Mouse (Mus musculus): ENCODE measurements around the gene Ifnar1. TPM values are rescaled to one million over a fixed set of nuclear protein-coding genes. Genes with fewer than 3 reads are reported as not detected.
"Not testable (repeated sequence)": the region's sequence is repeated elsewhere in the genome, so short reads cannot be mapped to it uniquely, and the experiment has no call there.

The Ifnar1 gene
- polyA plus RNA-seq (2015; fragmentation: Nextera tagmentation; extraction: Ambion mirVana), result 30.2 and 40.9 TPM in 2 replicates

DNA sequence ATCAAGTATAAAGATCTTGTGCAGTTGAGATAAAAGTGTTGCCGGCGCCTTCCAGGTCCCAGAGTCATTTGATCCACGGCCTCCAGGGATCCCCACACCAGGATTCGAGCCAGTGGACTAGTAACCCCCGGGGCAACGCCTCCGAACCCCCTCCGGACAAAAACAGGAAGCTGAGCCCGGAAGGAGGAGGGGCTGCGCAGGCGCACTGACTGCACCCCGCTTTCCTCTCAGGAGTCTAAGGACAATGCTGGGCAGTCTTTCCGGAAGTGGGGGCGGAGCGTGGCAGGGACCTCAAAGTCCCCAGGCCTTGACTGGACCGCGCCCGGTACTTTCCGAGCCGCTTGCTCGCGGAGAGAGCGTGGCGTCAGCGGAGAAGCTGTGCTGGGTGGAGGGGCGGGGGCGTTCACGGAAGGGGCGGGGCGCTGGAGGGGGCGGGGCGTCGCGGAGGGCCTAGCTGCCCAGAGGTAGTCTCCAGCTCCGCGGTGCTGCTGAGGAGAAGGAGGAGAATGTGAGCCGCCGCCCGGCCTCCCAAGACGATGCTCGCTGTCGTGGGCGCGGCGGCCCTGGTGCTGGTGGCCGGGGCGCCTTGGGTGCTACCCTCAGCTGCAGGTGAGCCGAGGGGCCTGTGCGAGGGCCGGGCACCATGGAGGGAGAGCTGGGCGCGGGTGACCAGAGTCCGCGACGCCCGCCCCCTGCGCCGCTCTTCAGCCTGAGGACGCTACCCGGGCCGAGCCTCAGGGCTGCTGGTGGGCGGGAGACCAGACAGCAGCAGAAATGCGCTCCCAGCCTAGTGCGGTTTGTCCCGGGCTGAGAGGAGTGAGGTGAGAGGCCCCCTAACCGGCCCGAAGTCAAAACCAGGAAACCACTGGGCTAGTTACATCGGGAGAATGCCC is at the start of gene Ifnar1:
Gene Ifnar1 (plus strand): TSS at position 431 of the 893 bp plus-strand sequence.
- peak; percentile 94 for DNase-seq (ENCODE audit: low spot score)

DNA sequence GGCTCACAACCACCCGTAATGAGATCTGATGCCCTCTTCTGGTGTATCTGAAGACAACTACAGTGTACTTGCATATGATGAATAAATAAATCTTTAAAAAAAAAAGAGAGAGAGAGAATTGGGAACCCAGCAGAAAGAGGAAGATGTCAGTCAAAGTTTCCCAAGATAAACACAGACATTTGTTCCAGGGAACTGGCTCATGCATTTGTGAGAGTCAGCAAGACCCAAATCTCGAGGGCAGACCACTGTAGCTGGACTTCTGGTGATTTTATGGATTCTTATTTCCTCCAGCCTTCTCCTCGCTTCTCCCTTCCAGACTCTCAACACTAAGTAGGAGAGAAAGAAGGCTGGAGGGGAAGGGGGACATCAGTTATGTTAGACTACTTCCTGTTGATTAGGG is 47.0 kb upstream of the Ifnar1 start:
- no peak for DNase-seq (ENCODE audit: low spot score)

DNA sequence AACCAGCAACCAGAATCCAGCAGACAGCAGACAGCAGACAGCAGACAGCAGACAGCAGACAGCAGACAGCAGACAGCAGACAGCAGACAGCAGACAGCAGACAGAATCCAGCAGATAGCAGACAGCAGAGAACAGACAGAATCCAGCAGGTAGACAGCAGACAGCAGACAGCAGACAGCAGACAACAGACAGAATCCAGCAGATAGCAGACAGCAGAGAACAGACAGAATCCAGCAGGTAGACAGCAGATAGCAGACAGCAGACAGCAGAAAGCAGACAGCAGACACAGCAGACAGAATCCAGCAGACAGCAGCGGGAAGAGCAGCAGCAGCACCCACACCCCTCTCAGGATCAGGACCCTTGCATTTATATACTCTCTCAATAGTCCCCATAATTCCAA is 46.4 kb upstream of the Ifnar1 start:
- not testable (repeated sequence) for DNase-seq (ENCODE audit: low spot score)

DNA sequence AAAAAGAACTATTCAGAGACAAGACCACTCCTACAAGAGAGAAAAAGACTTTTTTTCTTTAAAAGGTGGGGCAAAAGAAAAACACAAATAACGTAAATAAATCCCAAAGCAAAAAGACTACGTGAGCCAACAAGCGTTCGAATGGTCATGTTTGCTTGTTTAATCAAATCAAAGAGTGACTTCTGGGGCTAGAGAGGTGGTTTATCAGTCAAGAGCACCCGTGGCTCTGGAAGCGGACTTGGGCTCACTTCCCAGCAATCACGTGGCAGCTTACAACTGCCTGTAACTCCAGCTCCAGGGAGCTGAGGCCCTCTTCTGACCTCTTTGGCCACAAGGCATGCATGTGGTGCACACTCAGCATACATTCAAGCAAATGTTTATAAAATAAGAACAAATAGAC is 43.7 kb upstream of the Ifnar1 start:
- DNase-seq (ENCODE audit: low spot score), result no peak

DNA sequence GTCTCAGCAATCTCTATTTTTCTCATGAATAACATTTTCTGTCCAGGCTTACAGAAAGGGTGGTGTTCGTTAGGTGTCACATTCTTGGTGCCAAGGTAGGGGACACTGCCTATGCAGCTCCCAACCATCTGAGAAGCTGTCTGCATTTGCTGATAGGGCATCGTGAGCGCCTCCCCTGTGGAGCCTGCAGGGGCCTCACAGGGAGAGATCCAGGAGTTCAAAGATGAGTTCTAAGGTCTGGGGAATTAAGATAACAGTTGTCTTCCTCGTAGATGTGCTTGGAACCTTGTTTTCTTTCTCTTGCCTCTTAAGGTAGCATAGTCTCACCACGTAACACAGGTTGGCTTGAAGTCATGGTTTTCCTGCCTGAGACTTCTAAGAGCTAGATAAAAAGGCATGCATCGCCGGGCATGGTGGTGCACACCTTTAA is 43.2 kb upstream of the Ifnar1 start:
- DNase-seq (ENCODE audit: low spot score), result peak; percentile 16

DNA sequence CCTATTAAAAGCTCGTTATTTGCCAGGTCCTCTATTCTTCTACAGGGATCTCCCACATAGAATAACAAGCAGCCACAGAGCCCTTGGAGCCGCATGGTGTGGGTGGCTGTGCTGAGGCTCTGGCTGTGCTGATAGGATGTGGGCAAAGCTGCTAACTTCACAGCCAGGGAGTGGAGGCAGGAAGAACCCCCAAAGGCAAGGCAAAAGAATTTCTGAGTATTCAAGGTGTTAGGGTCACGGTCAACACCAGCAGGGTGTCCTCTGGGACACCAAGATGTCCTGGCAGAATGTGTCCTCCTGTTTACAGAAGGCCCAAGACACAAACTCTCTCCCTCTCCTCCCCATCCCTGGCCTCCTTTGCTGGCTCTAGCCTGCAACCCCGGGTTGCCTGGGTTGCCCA is 42.6 kb upstream of the Ifnar1 start:
- DNase-seq (ENCODE audit: low spot score), result peak; percentile 73

DNA sequence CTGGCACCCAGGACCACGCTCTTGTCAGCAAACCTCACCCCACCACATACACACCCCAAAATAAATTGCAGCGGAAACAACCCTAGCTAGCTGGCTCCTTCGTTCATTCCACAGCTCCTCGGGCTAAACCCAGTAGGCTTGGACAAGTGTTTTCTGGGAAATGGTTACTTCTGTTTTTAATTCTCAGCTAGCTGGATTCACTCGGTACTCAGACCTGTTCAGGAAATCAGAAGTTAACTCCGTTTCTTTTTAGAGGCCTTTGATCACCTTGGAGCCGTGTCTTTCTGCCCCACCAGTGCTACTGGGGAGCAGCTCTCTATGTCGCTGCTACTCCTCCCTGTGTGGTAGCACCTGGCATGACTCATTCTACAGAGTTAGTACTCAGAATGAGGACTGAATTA is 41.8 kb upstream of the Ifnar1 start:
- DNase-seq (ENCODE audit: low spot score), result peak; percentile 81

DNA sequence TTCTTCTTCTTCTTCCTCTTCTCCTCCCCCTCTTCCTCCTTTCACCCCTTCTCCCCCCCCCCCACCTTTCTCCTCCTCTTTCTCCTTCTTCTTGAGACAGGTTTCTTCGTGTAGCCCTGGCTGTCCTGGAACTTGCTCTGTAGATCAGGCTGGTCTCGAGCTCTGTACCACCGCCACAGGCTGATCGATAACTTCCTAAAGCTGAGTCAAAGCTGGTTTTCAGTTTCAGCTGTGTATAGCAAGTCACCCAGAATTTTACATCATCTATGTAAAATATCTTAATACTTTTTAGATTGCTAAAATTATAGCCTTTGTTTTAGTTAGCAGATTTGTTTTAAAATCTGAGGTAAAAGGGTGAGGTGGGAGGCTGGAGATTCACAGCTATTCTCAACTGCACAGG is 40.2 kb upstream of the Ifnar1 start:
- DNase-seq (ENCODE audit: low spot score), result no peak

DNA sequence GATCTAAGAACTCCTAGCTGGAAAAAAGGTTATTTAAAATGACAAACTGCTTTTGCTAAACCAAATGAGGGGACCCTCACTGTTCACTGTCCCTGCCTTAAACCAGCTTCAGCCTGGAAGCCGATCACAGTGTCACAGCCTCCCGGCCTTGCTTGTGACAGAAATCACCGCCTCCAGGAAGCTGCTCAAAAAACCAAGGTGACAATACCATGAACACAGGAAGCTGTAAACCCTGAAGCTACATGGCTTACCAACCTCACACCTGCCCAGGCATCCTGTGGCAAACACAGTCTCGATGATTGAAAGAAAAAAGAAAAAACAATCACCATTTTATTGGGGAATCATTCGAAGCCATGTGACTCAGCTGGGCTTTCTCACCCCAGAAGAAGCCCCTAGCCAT is 39.5 kb upstream of the Ifnar1 start:
- peak; percentile 85 for DNase-seq (ENCODE audit: low spot score)

DNA sequence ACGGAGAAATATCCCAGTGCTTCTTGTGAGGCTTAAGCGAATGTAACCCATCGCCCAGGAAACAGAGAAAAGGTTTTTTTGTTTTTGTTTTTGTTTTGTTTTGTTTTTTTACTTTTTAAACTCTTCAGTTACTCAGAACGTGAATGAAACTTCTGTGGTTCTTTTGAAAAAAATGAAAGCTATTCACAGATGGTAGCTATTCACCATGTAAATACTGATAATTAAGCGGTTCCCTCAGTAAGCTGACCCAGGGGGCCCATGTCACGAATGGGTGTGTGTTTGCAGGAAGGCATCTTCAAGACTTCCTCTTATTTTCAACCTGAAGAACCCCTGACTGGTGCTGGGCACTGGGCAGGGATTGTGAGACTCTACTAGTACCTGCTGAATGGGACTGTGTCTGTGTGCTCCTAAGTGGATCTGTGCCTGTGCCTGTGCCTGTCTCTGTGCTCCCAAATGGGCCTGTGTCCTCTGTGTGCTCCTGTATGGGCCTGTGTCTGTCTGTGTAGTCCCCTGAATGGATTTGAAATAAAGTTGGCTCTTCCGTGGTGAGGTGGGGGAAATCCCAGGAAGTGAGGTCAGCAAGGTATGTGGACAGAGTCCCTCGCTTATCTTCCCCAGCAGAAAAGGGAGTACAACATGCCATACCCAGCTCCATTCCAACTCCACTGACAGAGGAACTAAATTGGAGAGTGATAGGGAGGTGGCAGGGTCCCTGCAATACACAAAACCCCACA is 38.1 kb upstream of the Ifnar1 start:
- DNase-seq (ENCODE audit: low spot score), result peak; percentile 21

DNA sequence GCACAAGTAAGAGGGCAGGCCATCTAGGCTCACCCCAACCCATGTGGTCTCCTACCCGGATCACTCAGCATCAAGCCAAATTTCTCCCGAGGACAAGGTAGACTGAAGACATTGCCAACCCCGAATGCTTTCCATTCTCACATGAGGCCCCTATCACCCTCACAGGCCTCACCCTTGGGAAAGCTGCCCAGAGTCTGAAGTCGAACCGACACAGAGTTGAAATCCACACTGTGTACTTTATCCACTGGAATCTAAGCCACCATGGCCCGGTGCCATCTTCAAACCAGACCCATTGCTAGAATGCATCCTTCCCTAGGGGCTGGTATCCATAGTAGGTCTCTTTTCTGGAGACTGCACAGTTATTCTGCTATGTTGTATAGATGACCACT is 37.5 kb upstream of the Ifnar1 start:
- DNase-seq (ENCODE audit: low spot score), result no peak

DNA sequence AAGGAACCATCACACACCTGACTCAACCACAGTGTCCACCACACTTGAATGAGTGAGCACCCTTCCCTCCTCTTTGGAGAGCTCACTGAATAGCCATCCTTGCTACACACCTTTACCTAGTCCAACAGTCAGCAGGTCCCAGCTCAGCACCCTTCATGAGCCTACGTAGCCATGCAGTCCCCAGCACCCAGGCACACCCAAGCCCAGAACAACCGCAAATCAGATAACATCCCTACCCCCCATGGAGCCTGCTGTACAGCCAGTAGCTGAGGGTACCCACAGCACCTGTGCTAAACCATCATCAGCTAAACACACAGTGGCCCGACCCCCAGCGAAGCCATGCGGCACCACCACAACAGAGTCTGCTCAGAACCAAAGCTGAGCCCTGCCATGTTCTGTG is 37.0 kb upstream of the Ifnar1 start:
- DNase-seq (ENCODE audit: low spot score), result peak; percentile 78

DNA sequence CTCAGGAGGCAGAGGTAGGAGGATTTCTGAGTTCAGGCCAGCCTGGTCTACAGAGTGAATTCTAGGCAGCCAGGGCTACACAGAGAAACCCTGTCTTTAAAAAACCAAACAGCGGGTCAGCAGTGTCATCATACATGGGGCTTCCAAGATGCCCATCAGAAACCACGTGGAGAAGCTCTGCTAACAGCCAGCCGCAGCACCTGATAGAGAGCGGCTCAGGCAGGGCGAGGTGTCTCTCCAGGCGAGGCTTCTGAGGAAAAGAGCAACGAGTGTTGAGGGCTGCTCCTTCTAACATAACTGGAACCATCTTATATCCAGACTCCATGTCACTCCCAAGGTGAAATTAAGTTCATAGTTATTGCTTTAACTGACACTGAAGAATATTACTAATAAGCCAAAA is 36.1 kb upstream of the Ifnar1 start:
- DNase-seq (ENCODE audit: low spot score), result no peak

DNA sequence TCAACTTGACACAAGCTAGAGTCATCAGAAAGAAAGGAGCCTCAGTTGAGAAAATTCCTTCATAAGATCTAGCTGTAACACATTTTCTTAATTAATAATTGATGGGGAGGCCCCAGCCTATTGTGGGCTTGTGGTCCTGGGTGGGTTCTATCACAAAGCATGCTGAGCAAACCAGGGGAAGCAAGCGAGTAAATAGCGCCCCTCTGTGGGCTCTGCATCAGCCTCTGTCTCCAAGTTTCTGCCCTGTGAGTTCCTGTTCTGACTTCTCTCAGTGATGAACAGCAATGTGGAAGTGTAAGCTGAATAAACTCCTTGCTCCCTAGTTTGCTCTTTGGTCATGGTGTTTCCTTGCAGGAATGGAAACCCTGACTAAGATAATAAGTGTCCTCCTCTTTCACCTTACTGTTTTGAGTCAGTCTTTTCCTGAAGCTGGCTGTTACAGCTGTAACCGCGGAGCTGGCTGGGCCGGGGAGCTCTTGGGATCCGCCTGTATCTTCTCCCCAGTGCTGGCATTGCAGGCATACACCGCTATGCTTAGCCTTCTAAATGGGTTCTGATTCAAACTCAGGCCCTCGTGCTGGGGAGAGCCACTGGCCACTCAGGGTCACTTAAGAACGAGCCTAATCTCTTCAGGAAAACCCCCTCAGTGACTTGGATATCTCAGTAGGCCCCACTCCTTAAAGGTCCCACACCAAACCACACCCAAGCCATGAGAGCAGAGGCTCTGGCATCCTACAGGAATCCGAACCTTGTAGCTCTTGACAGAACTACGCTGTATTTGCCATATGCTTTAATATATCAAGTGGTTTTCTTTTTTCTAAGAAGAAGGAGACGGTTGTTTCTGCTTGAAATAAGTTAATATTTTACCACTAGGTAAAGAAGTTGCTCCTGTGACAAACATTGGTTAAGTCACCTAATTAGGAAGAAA is 34.6 kb upstream of the Ifnar1 start:
- DNase-seq (ENCODE audit: low spot score), result peak; percentile 50

DNA sequence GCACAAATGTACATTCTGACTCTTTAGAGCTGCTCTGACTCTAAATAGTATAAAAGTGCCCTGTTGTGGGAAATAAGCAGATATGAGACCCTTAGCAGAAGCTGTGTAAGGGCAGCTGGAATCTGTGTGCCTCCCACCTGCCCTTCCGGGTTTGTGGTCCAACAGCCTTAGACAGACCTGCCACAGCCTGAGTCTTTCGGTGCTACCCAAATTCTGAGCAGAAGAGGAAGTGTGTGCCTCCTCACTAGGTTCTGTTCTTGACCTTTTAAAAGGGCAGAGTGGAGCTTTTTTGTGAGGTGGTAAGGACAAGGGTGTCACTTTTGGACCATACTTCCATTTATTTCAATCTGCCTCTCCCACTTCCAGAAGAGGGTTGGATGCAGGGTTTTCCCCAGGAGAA is 33.1 kb upstream of the Ifnar1 start:
- peak; percentile 50 for DNase-seq (ENCODE audit: low spot score)

DNA sequence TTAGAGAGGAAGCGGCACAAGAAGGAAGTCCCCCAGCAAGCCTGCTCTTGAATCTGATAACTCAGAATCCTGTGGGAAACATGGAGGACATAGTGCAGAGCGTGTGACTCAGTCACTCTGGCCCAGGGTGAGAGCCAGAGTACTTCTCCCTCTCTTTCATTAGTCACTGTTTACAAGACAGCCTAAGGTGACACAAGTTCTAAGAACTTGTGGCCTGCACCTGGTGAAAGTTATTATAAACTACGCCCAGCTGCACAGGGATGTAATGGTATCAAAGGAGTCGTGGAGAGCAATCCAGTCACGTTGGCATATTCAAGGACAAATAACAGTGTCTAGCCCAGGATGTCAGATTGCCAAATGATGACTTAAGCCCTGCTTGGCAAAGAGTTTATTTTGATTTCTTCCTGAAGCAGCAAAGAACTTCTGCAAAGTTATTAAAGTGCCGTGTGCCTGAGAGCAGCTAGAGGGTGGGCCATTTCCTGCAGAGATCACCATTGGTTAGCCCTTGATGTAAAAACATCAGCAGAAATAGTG is 32.6 kb upstream of the Ifnar1 start:
- no peak for DNase-seq (ENCODE audit: low spot score)

DNA sequence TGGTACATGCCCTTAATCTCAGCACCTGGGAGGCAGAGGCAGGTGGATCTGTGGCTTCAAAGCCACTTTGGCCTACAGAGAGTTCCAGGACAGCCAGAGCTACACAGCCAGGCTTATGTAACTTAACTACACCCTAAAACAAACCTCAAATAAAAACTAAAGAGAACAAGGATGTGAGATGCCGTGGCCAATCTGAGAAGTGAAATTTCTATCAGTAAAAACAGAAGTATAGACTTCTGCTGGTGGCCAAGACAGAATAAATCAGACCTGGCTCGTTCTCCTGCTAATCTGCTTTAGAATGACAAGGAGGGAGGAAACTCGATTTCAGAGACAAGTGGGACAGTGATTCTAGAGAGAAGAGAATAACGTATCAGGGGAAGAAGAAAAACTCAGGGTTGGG is 29.2 kb upstream of the Ifnar1 start:
- DNase-seq (ENCODE audit: low spot score), result no peak

DNA sequence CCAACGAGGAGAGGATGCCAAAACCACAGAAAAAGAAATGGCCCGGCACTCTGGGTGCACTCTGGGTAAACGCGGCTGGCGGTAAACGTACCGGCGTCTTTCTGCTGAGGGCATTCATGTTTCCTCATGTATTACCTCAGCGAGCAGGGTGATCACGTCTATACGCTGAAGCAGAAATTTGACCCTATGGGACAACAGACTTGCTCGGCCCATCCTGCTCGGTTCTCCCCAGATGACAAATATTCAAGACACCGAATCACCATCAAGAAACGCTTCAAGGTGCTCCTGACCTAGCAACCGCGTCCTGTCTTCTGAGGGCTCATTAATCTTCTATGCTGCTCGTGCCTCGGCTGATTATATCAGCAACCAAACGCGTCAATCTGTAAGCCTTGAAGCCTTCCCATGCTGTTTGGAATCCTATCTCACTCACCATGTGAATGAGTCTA is 26.7 kb upstream of the Ifnar1 start:
- peak; percentile 84 for DNase-seq (ENCODE audit: low spot score)

DNA sequence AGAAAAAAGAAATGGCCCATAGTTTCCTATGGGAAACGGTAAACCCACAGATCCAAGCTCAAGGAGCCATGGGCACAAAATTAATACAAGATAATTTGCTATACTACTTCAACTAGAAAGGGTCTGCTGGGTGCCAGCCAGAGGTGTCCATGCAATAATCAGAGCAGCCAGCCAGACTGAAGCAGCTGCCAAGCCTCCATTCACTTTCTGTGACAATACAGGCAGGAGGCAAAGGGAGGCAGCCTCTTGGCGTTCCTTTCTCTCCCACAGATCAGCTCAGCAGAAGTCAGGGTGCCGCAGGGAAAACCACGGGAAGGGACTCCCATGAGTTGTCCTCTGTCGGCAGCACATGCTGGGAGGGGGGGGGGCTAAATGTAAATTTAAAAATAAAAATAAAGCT is 26.1 kb upstream of the Ifnar1 start:
- peak; percentile 43 for DNase-seq (ENCODE audit: low spot score)

DNA sequence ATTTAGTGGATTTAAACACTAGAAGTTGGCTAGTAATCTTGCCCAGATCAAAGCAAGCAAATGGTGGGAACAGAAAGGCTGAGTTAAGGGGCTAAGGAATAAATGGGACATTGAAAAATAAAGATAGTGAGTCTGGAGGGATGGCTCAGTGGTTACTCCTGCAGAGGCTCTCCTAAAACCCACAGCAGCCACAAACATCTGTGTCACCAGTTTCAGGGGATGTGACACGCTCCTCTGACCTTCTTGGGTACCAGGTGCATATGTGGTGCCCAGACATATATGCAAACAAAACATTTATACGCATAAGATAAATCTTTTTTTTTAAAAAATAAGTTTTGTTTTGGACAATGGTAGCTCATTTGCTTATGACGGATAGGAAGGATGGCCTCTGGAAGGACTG is 25.6 kb upstream of the Ifnar1 start:
- DNase-seq (ENCODE audit: low spot score), result peak; percentile 86

DNA sequence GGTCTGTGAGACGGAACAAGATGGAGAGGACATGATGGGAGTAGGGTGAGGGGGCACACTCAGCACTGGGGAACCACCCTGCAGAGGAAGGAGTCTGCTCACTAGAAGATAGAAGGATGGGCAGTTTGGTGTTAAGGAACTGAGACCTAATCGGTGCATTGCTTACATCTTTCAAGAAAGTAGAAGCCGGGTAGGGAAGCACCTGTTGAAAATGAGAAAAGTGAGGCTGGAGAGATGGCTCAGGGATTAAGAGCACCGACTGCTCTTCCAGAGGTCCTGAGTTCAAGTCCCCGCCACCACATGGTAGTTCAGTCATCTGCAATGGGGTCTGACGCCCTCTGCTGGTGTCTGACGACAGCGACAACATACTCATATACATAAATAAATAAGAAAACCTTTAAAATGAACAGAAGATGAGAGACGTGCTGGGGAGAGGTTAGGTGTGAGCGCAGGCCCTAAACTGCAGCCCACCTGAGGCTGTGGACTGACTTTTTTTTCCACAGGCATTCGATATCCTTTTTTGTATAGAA is 25.1 kb upstream of the Ifnar1 start:
- peak; percentile 67 for DNase-seq (ENCODE audit: low spot score)

Measured in thymus, postnatal 0 days (tissue).